Mouse (Mus musculus) neural tube, embryonic 11.5 days (tissue): ENCODE measurements around the gene Frem3. TPM values are rescaled to one million over a fixed set of nuclear protein-coding genes. Genes with fewer than 3 reads are reported as not detected.
"Not testable (repeated sequence)": the region's sequence is repeated elsewhere in the genome, so short reads cannot be mapped to it uniquely, and the experiment has no call there.

Experiments used
- ATAC-seq: fragments of 200-750 bp; cut with Nextera tagmentation; 2 replicates; pipeline ENCODE4 v1.8.0; 2017; ENCODE audit warnings: moderate number of reproducible peaks, mild to moderate bottlenecking, moderate TSS enrichment, moderate library complexity; ENCODE audit not compliant: insufficient read depth, low FRiP score, low TSS enrichment
- DNase-seq: peaks from one replicate; pipeline ENCODE4 v3.0.0-alpha.2; 2015; ENCODE audit warnings: low spot score
- H3K27ac ChIP-seq: fragments of 300-500 bp; sonication (generic); 2 replicates; pipeline ENCODE4 v1.5.1; 2014; ENCODE audit warnings: low read depth, mild to moderate bottlenecking, low read length
- H3K27me3 ChIP-seq: fragments of 300-500 bp; sonication (generic); 2 replicates; pipeline ENCODE4 v1.6.1; 2014; ENCODE audit warnings: mild to moderate bottlenecking, low read length, mixed read lengths; ENCODE audit not compliant: control insufficient read depth, insufficient read depth
- H3K36me3 ChIP-seq: fragments of 300-500 bp; sonication (generic); 2 replicates; pipeline ENCODE4 v1.6.1; 2014; ENCODE audit warnings: mild to moderate bottlenecking, low read length, moderate library complexity, mixed read lengths; ENCODE audit not compliant: control insufficient read depth, insufficient read depth
- H3K4me1 ChIP-seq: fragments of 300-500 bp; sonication (generic); 2 replicates; pipeline ENCODE4 v1.6.1; 2014; ENCODE audit warnings: low read length, mixed read lengths; ENCODE audit not compliant: control insufficient read depth, insufficient read depth
- H3K4me2 ChIP-seq: fragments of 300-500 bp; sonication (generic); 2 replicates; pipeline ENCODE4 v1.6.1; 2014; ENCODE audit warnings: low read depth, mild to moderate bottlenecking, moderate library complexity
- H3K4me3 ChIP-seq: fragments of 300-500 bp; sonication (generic); 2 replicates; pipeline ENCODE4 v1.5.1; 2014; ENCODE audit warnings: low read depth, low read length
- H3K9ac ChIP-seq: fragments of 300-500 bp; sonication (generic); 2 replicates; pipeline ENCODE4 v1.6.1; 2014; ENCODE audit warnings: mild to moderate bottlenecking, low read length
- H3K9me3 ChIP-seq: fragments of 300-500 bp; sonication (generic); 2 replicates; pipeline ENCODE4 v1.6.1; 2016; ENCODE audit warnings: low read length; ENCODE audit not compliant: control insufficient read depth
- WGBS: fragments of 180-500 bp; shearing (Covaris S2); extraction: QIAGEN DNeasy Blood & Tissue Kit; methylation state at CpG from one replicate; pipeline ENCODE4 v1.1.7; 2014; 5-methylcytosine and 5-hydroxymethylcytosine counted together
- polyA plus RNA-seq: library from polyadenylated mRNA; unstranded; fragments of >200 nt; fragmentation: Nextera tagmentation; extraction: Ambion mirVana; gene quantifications from 2 replicates; pipeline ENCODE4 v1.2.1, GENCODE M21; 2014

The Frem3 gene
- polyA plus RNA-seq, 1 experiment from 2014 or later: 0.04 TPM

- H3K4me2 ChIP-seq: peak overlapping the region; percentile 84
- peak overlapping the region; percentile 97 for H3K27ac ChIP-seq
- peak overlapping the region; percentile 86 for H3K4me3 ChIP-seq
- H3K9ac ChIP-seq: peak overlapping the region; percentile 83
- peak; percentile 75 for ATAC-seq
- WGBS: under 1% methylated on average over 76 of the region's 84 CpGs
- H3K27me3 ChIP-seq: no peaks in the 10 kb centered on the region
- peak; percentile 74 for DNase-seq
- H3K36me3 ChIP-seq: peaks cover 5% of the 10 kb centered on the region
- no peaks in the 10 kb centered on the region for H3K9me3 ChIP-seq
- H3K4me1 ChIP-seq: peaks cover 4% of the 10 kb centered on the region
These were observed 127.7 kb downstream of the Frem3 start for GRCm38 (mm10) chr8:80738388-80739154.

DNA sequence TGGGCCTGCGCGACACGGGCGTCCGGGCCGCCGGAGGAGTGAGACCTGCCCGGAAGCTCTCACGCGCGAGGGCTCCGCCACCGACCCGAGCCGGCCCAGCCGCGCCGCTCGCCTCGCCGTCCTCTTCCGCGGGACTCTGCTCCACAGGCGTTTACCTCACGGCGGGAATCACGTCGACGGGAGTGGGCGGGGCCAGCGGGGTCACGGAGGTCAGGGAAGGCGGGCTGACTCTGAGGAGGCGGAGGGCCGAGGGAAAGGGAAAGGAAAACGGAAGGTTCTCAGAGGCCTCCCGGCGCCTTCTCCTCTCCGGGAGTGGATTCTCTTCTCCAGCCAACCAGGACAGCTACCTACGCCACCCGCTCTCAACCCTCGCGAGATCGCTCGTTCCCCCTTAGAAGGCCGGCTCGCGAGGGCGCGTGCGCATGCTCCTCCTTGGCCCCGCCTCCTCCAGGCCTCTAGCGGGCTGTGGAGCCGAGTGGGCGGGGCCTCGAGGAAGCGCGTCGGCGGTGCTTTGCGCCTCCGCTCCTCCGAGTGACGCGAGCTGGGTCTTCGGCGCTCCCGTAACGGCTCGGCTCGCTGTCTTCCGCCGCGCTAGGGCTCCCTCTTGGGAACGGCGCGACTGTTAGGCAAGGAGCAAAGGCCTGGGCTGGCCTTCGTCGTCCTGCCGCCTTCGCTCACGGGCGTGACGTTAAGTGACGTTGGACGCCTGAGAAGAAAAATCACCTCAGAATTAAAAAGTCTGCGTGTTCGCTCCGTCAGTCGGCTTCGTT, 128.5 kb downstream of the Frem3 start, which contains the start of gene Smarca5:
Gene Smarca5 (minus strand): TSS at position 343 of the 770 bp plus-strand sequence.
- DNase-seq (peak; percentile 94), ATAC-seq (peak; percentile 95)
- H3K36me3 ChIP-seq, H3K9me3 ChIP-seq, H3K4me1 ChIP-seq, H3K27me3 ChIP-seq: not testable (repeated sequence)
- Histone ChIP-seq H3K4me3 (peak within 1 kb of the TSS; percentile 86), H3K27ac (peak within 1 kb of the TSS; percentile 97), H3K4me2 (peak within 1 kb of the TSS; percentile 84), H3K9ac (peak within 1 kb of the TSS; percentile 83)
- WGBS: 1% methylated on average over 74 of the region's 91 CpGs

- H3K36me3 ChIP-seq: peaks cover 5% of the 10 kb centered on the region
- no peaks in the 10 kb centered on the region for H3K27me3 ChIP-seq
- peak overlapping the region; percentile 35 for H3K4me3 ChIP-seq
- 18% methylated on average over 14 of the region's 14 CpGs for WGBS
- H3K9ac ChIP-seq: peak overlapping the region; percentile 30
- H3K9me3 ChIP-seq: no peaks in the 10 kb centered on the region
- no peak for DNase-seq
- peaks cover 4% of the 10 kb centered on the region for H3K4me1 ChIP-seq
- peak overlapping the region; percentile 56 for H3K27ac ChIP-seq
- peak; percentile 39 for ATAC-seq
- H3K4me2 ChIP-seq: peak overlapping the region; percentile 35
These were observed 129.1 kb downstream of the Frem3 start for GRCm38 (mm10) chr8:80739932-80740331.

Other genes with a start within 250 kb of the Frem3 start
- 11.5 and 12.2 TPM in 2 replicates for gene Gypa, start 117.3 kb upstream of the Frem3 start, polyA plus RNA-seq
- 145 and 153 TPM in 2 replicates for gene Smarca5, start 128.4 kb downstream of the Frem3 start, polyA plus RNA-seq